ENCODE assay signal across 24 mouse cellular contexts in genomic region chr5:113610490-113610889, GRCm38 (mm10). TPM values are rescaled to one million over a fixed set of nuclear protein-coding genes. Genes with fewer than 3 reads are reported as not detected.
DNase-seq lines count a peak whose midpoint lies in the region; ATAC-seq and TF ChIP-seq lines count a peak whose summit lies in the region.
"Had no signal": no experiment of that assay in that cellular context is flagged by ENCODE, and none has a peak within 500 bp of the region (broad histone marks: within the 10 kb centered on the region; RNA-seq: fewer than 3 reads in every experiment).

No protein-coding gene starts in this region.

- in situ Hi-C loops in ES-E14 (cut with MboI; ENCODE audit: low sequenced_read_pairs in 2 of 2, unreplicated experiment in 2 of 2), result no loop called here

- H3K4me2 ChIP-seq in hindbrain, embryonic 13.5 days, result no peak overlapping the region
- H3K4me2 ChIP-seq in lung, postnatal 0 days (replicated peaks; ENCODE audit: low read depth, low read length), result no peak overlapping the region
- H3K4me2 ChIP-seq: embryonic facial prominence, embryonic 12.5 days; heart, embryonic 13.5 days; limb, embryonic 15.5 days; lung, embryonic 14.5 days had no signal

- H3K4me3 ChIP-seq in hindbrain, embryonic 10.5 days, result no peak overlapping the region
- H3K4me3 ChIP-seq in hindbrain, embryonic 13.5 days, result no peak overlapping the region
- no peak overlapping the region for H3K4me3 ChIP-seq in lung, postnatal 0 days (ENCODE audit: low read depth, low read length)
- no peak overlapping the region for H3K4me3 ChIP-seq in ES-E14 (ENCODE audit: insufficient read depth in 1 of 2, low read depth in 1 of 2, low read length in 2 of 2, poor library complexity in 1 of 2, severe bottlenecking in 1 of 2)
- H3K4me3 ChIP-seq: embryonic facial prominence, embryonic 12.5 days; erythroblast, embryonic 14.5 days; heart, adult 2 months; heart, embryonic 13.5 days; limb, embryonic 15.5 days had no signal

- ATAC-seq in cerebellum, adult (ENCODE audit: insufficient number of reproducible peaks, low FRiP score, low TSS enrichment), result 0 out of 2 replicates have a peak, but pooled peaks have one; percentile 18
- ATAC-seq in hindbrain, embryonic 13.5 days (ENCODE audit: low FRiP score), result no peak
- ATAC-seq in lung, postnatal 0 days, result no peak
- ATAC-seq: forebrain, postnatal 0 days had no signal

- no peak for TF ChIP-seq EP300 in lung, postnatal 0 days (IDR thresholded peaks at IDR 0.05)

- peaks cover 45% of the 10 kb centered on the region for H3K4me1 ChIP-seq in hindbrain, embryonic 10.5 days (replicated peaks)
- peaks cover 33% of the 10 kb centered on the region for H3K4me1 ChIP-seq in hindbrain, embryonic 13.5 days (replicated peaks)
- H3K4me1 ChIP-seq in lung, postnatal 0 days (ENCODE audit: insufficient read depth, low read depth, low read length), result 0 out of 2 replicates have a peak, but pooled peaks cover 4% of the 10 kb centered on the region
- peaks cover 4 to 14% of the 10 kb centered on the region in 2 experiments; a peak in 3 of 4 replicates for H3K4me1 ChIP-seq in ES-E14 (ENCODE audit: control insufficient read depth in 2 of 2, insufficient read depth in 2 of 2, low read length in 2 of 2, poor library complexity in 1 of 2)

- H3K27me3 ChIP-seq in hindbrain, embryonic 10.5 days (ENCODE audit: insufficient read depth, poor library complexity, severe bottlenecking), result no peaks in the 10 kb centered on the region
- H3K27me3 ChIP-seq in hindbrain, embryonic 13.5 days, result no peaks in the 10 kb centered on the region
- no peaks in the 10 kb centered on the region for H3K27me3 ChIP-seq in lung, postnatal 0 days (replicated peaks; ENCODE audit: insufficient read depth, low read length)
- H3K27me3 ChIP-seq: embryonic facial prominence, embryonic 12.5 days; limb, embryonic 15.5 days had no signal

- 63% methylated on average over 6 of the region's 6 CpGs for WGBS in hindbrain, embryonic 10.5 days
- WGBS in hindbrain, embryonic 13.5 days, result 63% methylated on average over 6 of the region's 6 CpGs
- WGBS in lung, postnatal 0 days, result 60% methylated on average over 6 of the region's 6 CpGs

- no peak for TF ChIP-seq CTCF in lung, postnatal 0 days (IDR thresholded peaks at IDR 0.05)

- no peaks in the 10 kb centered on the region for H3K9me3 ChIP-seq in hindbrain, embryonic 10.5 days
- H3K9me3 ChIP-seq in hindbrain, embryonic 13.5 days, result no peaks in the 10 kb centered on the region
- H3K9me3 ChIP-seq in lung, postnatal 0 days (ENCODE audit: low read length), result no peaks in the 10 kb centered on the region
- no peaks in the 10 kb centered on the region for H3K9me3 ChIP-seq in ES-E14 (ENCODE audit: control insufficient read depth, insufficient read depth, low read depth, low read length)
- H3K9me3 ChIP-seq: embryonic facial prominence, embryonic 12.5 days; heart, embryonic 13.5 days; limb, embryonic 15.5 days had no signal

- no peak overlapping the region for H3K9ac ChIP-seq in hindbrain, embryonic 13.5 days
- no peak overlapping the region for H3K9ac ChIP-seq in lung, postnatal 0 days (replicated peaks; ENCODE audit: low read depth)
- peak overlapping the region; percentile 2; the same call in 1 of the 2 replicates for H3K9ac ChIP-seq in ES-E14 (ENCODE audit: insufficient read depth, low read depth, low read length, poor library complexity, severe bottlenecking)
- H3K9ac ChIP-seq: embryonic facial prominence, embryonic 12.5 days; forebrain, postnatal 0 days; heart, embryonic 13.5 days; limb, embryonic 15.5 days; liver, embryonic 14.5 days; lung, embryonic 14.5 days had no signal

- peak overlapping the region; percentile 6; the same call in 1 of the 2 replicates for H3K27ac ChIP-seq in hindbrain, embryonic 10.5 days
- H3K27ac ChIP-seq in hindbrain, embryonic 13.5 days, result no peak overlapping the region
- peak overlapping the region; percentile 83 for H3K27ac ChIP-seq in lung, postnatal 0 days (ENCODE audit: low read length)
- H3K27ac ChIP-seq in ES-E14 (ENCODE audit: insufficient read depth, low read depth, low read length, poor library complexity, severe bottlenecking), result no peak overlapping the region
- H3K27ac ChIP-seq: embryonic facial prominence, embryonic 12.5 days; heart, adult 2 months; heart, embryonic 13.5 days; limb, embryonic 15.5 days; liver, embryonic 14.5 days had no signal

- H3K36me3 ChIP-seq in hindbrain, embryonic 10.5 days, result no peaks in the 10 kb centered on the region
- no peaks in the 10 kb centered on the region for H3K36me3 ChIP-seq in hindbrain, embryonic 13.5 days
- no peaks in the 10 kb centered on the region for H3K36me3 ChIP-seq in lung, postnatal 0 days (ENCODE audit: insufficient read depth, low read length)
- H3K36me3 ChIP-seq in ES-E14 (ENCODE audit: control insufficient read depth, insufficient read depth, low read length, poor library complexity, severe bottlenecking), result peaks cover 12% of the 10 kb centered on the region; the same call in 1 of the 2 replicates
- H3K36me3 ChIP-seq: embryonic facial prominence, embryonic 12.5 days had no signal

- DNase-seq in cerebellum, adult 9-10 months, result no peak
- no peak for DNase-seq in hindbrain, embryonic 10.5 days (ENCODE audit: low spot score)
- DNase-seq in lung, postnatal 0 days (ENCODE audit: low spot score), result no peak
- DNase-seq in lung, postnatal 25 days (ENCODE audit: low spot score), result no peak
- DNase-seq in ES-E14 (ENCODE audit: low read depth, low spot score), result no peak
- no peak for DNase-seq in right cerebral cortex, adult 2 months (ENCODE audit: low spot score in 2 of 2)
- DNase-seq: adrenal gland, postnatal 10 days; cerebellum, adult 8-10 months; forebrain, postnatal 0 days; gastrocnemius, postnatal 25 days; heart, adult 2 months; heart, postnatal 14 days; kidney, adult 18-20 months; kidney, postnatal 4 days; lung, embryonic 14.5 days; retina, postnatal 1 day; thymus, postnatal 14 days had no signal

TF ChIP-seq in ES-E14, 5 proteins besides CTCF, POLR2A, EP300 and RAD21:
- TF ChIP-seq MAFK (IDR thresholded peaks at IDR 0.05; ENCODE audit: insufficient read depth, low read depth, low read length) (no peak), CHD2 (IDR thresholded peaks at IDR 0.05; ENCODE audit: low read depth, low read length) (no peak), HCFC1 (IDR thresholded peaks at IDR 0.05; ENCODE audit: borderline replicate concordance, insufficient read depth, low read length) (no peak), ZC3H11A (IDR thresholded peaks at IDR 0.05; ENCODE audit: borderline replicate concordance, low read depth, low read length) (no peak), ZNF384 (IDR thresholded peaks at IDR 0.05; ENCODE audit: low read depth, low read length) (no peak)

RNA-seq across cellular contexts. Expression of gene Cmklr1, which starts 39.7 kb away (rescaled TPM):
- 0.78 and 1.1 TPM in 2 replicates for polyA plus RNA-seq in hindbrain, embryonic 10.5 days (2016; fragmentation: Nextera tagmentation; extraction: Ambion mirVana)
- 1.2 and 1.8 TPM in 2 replicates for polyA plus RNA-seq in hindbrain, embryonic 13.5 days (2015; fragmentation: Nextera tagmentation; extraction: Ambion mirVana)
- polyA plus RNA-seq in lung, postnatal 0 days (2015; fragmentation: Nextera tagmentation; extraction: Ambion mirVana), result 53.4 and 63.8 TPM in 2 replicates
- 10.4 and 24.4 TPM in 2 replicates for total RNA-seq in ES-E14 (2012; rRNA removed)
- polyA plus RNA-seq: erythroblast, embryonic 14.5 days had no signal

Comparison
In these comparisons a context has a peak if more than half of its experiments do, and no peak if none do; other contexts are left out.
1. H3K27ac ChIP-seq: peak in hindbrain, embryonic 10.5 days (single experiment) and lung, postnatal 0 days (single experiment); none in hindbrain, embryonic 13.5 days (single experiment) and ES-E14 (single experiment).
2. RNA of gene Cmklr1, which starts 39.7 kb away (polyA plus RNA-seq): 53.4 to 63.8 TPM in lung, postnatal 0 days; 1.2 to 1.8 TPM in hindbrain, embryonic 13.5 days and 0.78 to 1.1 TPM in hindbrain, embryonic 10.5 days; every median in the first group is over 10 times any median in the second.